Mouse (Mus musculus) embryo, embryonic 10 days (tissue): ENCODE data around the gene Acot7.

Experiments
- DNase-seq: peaks from one replicate; pipeline ENCODE4 v3.0.0-alpha.2; 2015; ENCODE audit warnings: low spot score

Acot7 gene

GRCm38 (mm10) chr4:152296874-152297861 is 119.2 kb downstream of the Acot7 start, which contains the start of gene Icmt:
Gene Icmt, plus strand, starts transcription at chr4:152297227.
- DNase-seq: peak; percentile 97

DNA sequence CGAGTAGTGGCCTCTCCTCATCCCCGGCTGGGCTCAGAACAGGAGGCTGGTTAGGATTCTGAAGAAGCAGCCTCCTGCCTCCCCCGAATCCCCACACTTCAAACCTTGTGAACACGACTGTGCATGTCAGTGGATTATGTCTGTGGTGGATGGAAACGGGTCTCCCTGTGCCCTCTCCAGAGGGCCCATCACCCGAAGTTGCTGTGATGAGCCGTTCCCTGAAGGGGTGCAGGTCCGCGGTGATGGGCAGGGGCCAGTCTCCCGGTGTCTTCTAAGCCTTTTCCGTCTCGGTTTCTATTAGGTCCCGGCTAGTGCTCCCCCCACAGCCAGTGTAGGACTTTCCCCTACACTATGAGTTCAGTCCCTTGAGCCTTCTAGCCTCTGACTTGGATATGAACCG is 120.9 kb downstream of the Acot7 start:
- DNase-seq: no peak

- DNase-seq: no peak
Measured at GRCm38 (mm10) chr4:152300375-152300774, 122.4 kb downstream of the Acot7 start.

GRCm38 (mm10) chr4:152302012-152302411 is 124.1 kb downstream of the Acot7 start:
- no peak for DNase-seq

- DNase-seq: no peak
Measured at GRCm38 (mm10) chr4:152303172-152303571, 125.2 kb downstream of the Acot7 start.

GRCm38 (mm10) chr4:152304685-152305084 is 126.8 kb downstream of the Acot7 start:
- DNase-seq: no peak

DNA sequence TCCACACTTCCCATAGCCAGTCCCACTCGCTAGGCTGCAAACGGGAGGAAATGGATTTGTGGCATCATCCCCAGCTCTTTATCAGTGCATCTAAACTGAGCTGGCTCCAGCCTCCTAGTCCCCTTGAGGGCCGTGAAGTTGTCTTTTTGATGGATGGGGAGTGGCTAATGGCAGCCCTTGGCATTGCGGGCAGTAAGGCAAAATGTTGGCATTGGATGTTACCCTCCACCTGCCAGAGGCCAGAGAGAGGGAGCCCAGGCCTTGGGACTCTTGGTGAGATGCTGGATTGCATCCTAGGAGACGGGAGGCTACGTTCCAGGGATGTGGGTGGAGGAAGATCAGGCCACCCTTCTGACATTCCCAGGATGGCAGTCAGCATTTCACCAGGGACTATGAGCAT is 128.1 kb downstream of the Acot7 start:
- no peak for DNase-seq

GRCm38 (mm10) chr4:152307542-152307941 is 129.6 kb downstream of the Acot7 start:
- no peak for DNase-seq

- DNase-seq: peak; percentile 45
Measured at GRCm38 (mm10) chr4:152312186-152312585, 134.3 kb downstream of the Acot7 start.

DNA sequence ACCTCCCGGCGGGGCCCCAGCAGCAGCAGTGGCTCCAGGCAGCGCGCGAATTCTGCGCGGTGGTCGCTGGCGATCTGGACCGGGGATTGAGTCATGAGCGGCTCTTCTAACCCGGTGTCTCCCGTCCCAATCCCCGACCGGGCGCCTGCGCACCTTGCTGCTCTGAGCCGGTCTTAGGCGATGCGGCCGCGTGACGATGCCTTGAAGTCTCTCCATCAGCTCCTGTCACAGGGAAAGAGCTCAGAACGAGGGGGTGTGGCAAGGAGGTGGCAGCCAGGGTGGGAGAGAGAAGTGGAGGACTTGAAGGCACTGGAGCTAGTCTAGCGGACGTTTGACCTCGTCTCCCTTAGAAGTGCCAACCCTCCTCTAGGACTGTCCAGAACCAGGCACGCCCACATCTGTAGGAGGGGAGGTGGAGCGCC is 135.3 kb downstream of the Acot7 start:
- peak; percentile 64 for DNase-seq

GRCm38 (mm10) chr4:152313934-152314333 is 136.0 kb downstream of the Acot7 start:
- DNase-seq: peak; percentile 55

- no peak for DNase-seq
Measured at GRCm38 (mm10) chr4:152315498-152316213, 137.7 kb downstream of the Acot7 start.

- DNase-seq: no peak
Measured at GRCm38 (mm10) chr4:152317631-152318033, 139.7 kb downstream of the Acot7 start.

DNA sequence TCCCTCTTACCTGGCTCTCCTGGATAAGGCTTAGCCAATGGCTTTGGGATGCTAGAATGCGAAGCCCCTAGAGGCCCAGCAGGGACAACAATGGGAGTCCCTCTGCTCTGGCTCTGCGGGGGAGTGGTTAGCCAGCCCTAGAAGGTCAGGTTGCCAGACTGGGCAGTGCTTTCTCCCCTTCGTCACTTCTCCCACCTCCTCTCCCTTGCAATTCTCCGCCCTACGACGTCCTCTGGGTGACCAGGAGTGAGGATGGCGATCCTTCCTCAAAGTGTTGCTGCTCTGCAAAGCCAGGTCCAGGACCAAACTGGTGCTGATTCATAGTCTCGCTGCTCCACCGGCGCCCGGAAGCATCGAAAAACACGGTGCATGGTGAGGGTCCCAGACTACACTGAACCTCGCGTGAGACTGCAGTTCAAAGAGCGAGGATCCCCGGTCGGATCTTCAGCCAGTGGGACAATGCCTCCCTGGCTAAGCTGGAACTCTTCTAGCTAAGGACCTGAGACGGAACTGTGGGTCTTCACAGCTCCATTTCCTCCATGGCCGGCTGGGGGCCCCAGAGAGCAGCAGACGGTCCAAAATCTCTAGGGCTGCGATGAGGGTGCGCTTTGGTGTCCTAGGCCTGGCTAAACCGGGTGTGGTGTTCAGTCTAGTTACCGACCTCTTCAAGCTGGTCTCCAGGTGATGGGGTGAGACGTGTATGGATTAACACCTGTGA is 140.7 kb downstream of the Acot7 start, which contains the start of gene Rnf207:
Gene Rnf207, minus strand, starts transcription at position 477 of the 718 bp plus-strand sequence.
- DNase-seq: peak; percentile 67
